10 mouse cellular contexts compared by ENCODE assay signal in the genomic region with DNA sequence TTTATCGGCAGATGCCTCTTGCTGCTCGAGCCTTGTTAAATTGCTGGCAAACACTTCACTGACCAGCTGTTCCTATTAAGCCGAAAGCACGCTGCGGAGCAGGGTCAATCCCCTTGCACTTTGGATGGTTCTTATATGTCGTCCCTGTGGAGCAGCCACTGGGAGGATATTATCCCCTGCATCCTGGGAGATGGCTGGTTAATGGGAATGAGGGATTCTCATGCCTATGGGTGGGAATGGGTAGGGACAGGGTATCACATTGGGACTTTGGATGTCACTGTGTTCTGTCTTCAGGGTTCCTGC.
A peak's percentile ranks its signal among the peaks of the same experiment; 100 is the strongest.
DNase-seq lines count a peak whose midpoint lies in the region; ATAC-seq lines count a peak whose summit lies in the region.
"Had no signal": no experiment of that assay in that cellular context is flagged by ENCODE, and none has a peak within 500 bp of the region (broad histone marks: within the 10 kb centered on the region; RNA-seq: fewer than 3 reads in every experiment).

No protein-coding gene starts in this region.

- H3K4me1 ChIP-seq in forebrain, embryonic 14.5 days (ENCODE audit: control insufficient read depth, insufficient read depth, low read length) = peaks cover 9% of the 10 kb centered on the region; the same call in 1 of the 2 replicates
- peaks cover 19% of the 10 kb centered on the region for H3K4me1 ChIP-seq in neural tube, embryonic 12.5 days
- H3K4me1 ChIP-seq: limb, embryonic 15.5 days had no signal

- H3K9me3 ChIP-seq in forebrain, embryonic 14.5 days (replicated peaks; ENCODE audit: control insufficient read depth, low read length) = no peaks in the 10 kb centered on the region
- H3K9me3 ChIP-seq in neural tube, embryonic 12.5 days = no peaks in the 10 kb centered on the region
- H3K9me3 ChIP-seq: limb, embryonic 15.5 days had no signal

- H3K4me2 ChIP-seq in forebrain, embryonic 14.5 days (ENCODE audit: low read length) = no peak overlapping the region
- no peak overlapping the region for H3K4me2 ChIP-seq in neural tube, embryonic 12.5 days (replicated peaks)
- H3K4me2 ChIP-seq: limb, embryonic 15.5 days had no signal

- peak; percentile 21 for DNase-seq in kidney, adult 9 months
- no peak for DNase-seq in kidney, adult 11 months
- DNase-seq in forebrain, embryonic 14.5 days (ENCODE audit: low spot score) = peak; percentile 80
- DNase-seq in kidney, postnatal 14 days = peak; percentile 70
- no peak for DNase-seq in right cerebral cortex, postnatal 36 days (ENCODE audit: low spot score in 2 of 2)
- DNase-seq in heart, adult 9 months (ENCODE audit: low spot score in 2 of 2) = no peak
- DNase-seq in thymus, postnatal 36 days = no peak
- DNase-seq: cerebellum, adult 18-20 months had no signal

- H3K36me3 ChIP-seq in forebrain, embryonic 14.5 days (ENCODE audit: control insufficient read depth, insufficient read depth, low read length) = no peaks in the 10 kb centered on the region
- H3K36me3 ChIP-seq in neural tube, embryonic 12.5 days = no peaks in the 10 kb centered on the region
- H3K36me3 ChIP-seq: limb, embryonic 15.5 days had no signal

- no peak overlapping the region; the same call in 1 of the 2 replicates for H3K9ac ChIP-seq in forebrain, embryonic 14.5 days (ENCODE audit: low read length)
- H3K9ac ChIP-seq in neural tube, embryonic 12.5 days = no peak overlapping the region
- H3K9ac ChIP-seq: limb, embryonic 15.5 days had no signal

- H3K27ac ChIP-seq in forebrain, embryonic 14.5 days (ENCODE audit: low read depth, low read length) = no peak overlapping the region
- H3K27ac ChIP-seq in neural tube, embryonic 12.5 days = no peak overlapping the region
- H3K27ac ChIP-seq: limb, embryonic 15.5 days had no signal

- 11% methylated on average over 6 of the region's 6 CpGs for WGBS in forebrain, embryonic 14.5 days
- 35% methylated on average over 6 of the region's 6 CpGs for WGBS in neural tube, embryonic 12.5 days

- H3K4me3 ChIP-seq in forebrain, embryonic 14.5 days (ENCODE audit: low read depth, low read length) = no peak overlapping the region
- H3K4me3 ChIP-seq in neural tube, embryonic 12.5 days = no peak overlapping the region
- H3K4me3 ChIP-seq: limb, embryonic 15.5 days had no signal

- peak; percentile 67 for ATAC-seq in forebrain, embryonic 14.5 days
- ATAC-seq in neural tube, embryonic 12.5 days (ENCODE audit: low FRiP score, low read depth) = peak; percentile 34; the same call in 1 of the 2 replicates

- H3K27me3 ChIP-seq in forebrain, embryonic 14.5 days (replicated peaks; ENCODE audit: control insufficient read depth, insufficient read depth, low read length) = no peaks in the 10 kb centered on the region
- no peaks in the 10 kb centered on the region for H3K27me3 ChIP-seq in neural tube, embryonic 12.5 days (replicated peaks)
- H3K27me3 ChIP-seq: limb, embryonic 15.5 days had no signal

Comparison
In these comparisons a context has a peak if more than half of its experiments do, and no peak if none do; other contexts are left out.
1. DNase-seq: peak in kidney, adult 9 months (single experiment), forebrain, embryonic 14.5 days (single experiment) and kidney, postnatal 14 days (single experiment); none in kidney, adult 11 months (single experiment), right cerebral cortex, postnatal 36 days (0 of 2), heart, adult 9 months (0 of 2) and thymus, postnatal 36 days (0 of 2).